Mouse (Mus musculus): ENCODE measurements around the gene Cd244a. TPM values are rescaled to one million over a fixed set of nuclear protein-coding genes. Genes with fewer than 3 reads are reported as not detected.
A peak's percentile ranks its signal among the peaks of the same experiment; 100 is the strongest.

The Cd244a gene
- polyA plus RNA-seq, 2 experiments = 0.03 to 0.39 TPM

DNA sequence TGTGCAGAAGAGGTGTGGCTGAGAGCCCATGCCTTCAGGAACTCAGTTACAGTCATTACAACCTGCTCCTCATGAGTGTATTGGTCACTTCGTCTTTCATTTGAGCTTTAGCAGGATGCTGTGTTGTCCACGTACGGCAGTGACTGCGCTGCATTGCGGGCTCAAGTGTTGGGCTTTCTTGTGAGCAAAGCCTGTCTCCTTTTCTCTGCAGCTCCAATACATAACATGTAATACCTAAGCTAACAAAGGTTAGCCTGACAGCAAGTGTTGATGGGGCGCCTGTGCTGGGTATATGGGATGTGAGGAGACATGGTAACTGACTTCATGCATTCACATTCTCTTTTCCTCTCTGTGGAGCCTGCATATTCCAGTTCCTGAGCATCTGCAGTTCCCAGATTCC is 61.1 kb downstream of the Cd244a start:
- Histone ChIP-seq H3K36me3 (ENCODE audit: control insufficient read depth, insufficient read depth, low read length) (no peaks in the 10 kb centered on the region), H3K27ac (replicated peaks; ENCODE audit: low read depth, low read length) (no peak overlapping the region), H3K4me3 (replicated peaks; ENCODE audit: low read length) (no peak overlapping the region), H3K9ac (ENCODE audit: low read depth, low read length, severe bottlenecking) (no peak overlapping the region), H3K9me3 (ENCODE audit: control insufficient read depth, low read length) (no peaks in the 10 kb centered on the region), H3K27me3 (ENCODE audit: control insufficient read depth, insufficient read depth, low read length) (no peaks in the 10 kb centered on the region), H3K4me1 (ENCODE audit: control insufficient read depth, insufficient read depth, low read length) (no peaks in the 10 kb centered on the region), H3K4me2 (replicated peaks; ENCODE audit: low read depth, low read length, severe bottlenecking) (no peak overlapping the region)
- DNase-seq (ENCODE audit: low spot score) (no peak), ATAC-seq (ENCODE audit: low FRiP score, low read depth) (no peak)
- no peak for TF ChIP-seq POLR2A (IDR thresholded peaks at IDR 0.05; ENCODE audit: borderline replicate concordance, extremely low read depth, insufficient read depth, insufficient read length)
- WGBS = 90% methylated on average over 6 of the region's 6 CpGs

DNA sequence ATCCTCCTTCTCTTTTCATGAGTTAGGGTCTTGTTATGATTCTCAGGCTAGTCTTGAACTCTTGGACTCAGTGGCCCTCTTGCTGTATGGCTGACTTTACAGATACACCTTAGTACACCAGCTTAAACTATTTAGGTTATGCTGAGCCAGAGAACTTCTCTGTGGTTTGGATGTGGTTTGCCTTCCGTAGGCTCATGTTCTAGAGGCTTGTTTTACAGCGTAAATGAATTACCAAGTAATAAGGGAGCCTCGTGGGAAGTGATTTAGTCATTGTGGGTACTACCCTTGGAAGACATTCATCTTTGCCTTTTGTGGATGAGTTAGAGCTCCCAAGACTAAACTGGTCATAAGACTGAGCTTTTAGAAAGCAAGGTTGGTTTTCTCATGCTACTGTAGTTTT is 68.8 kb downstream of the Cd244a start:
- Histone ChIP-seq H3K36me3 (ENCODE audit: control insufficient read depth, insufficient read depth, low read length) (no peaks in the 10 kb centered on the region), H3K27ac (replicated peaks; ENCODE audit: low read depth, low read length) (no peak overlapping the region), H3K9ac (ENCODE audit: low read depth, low read length, severe bottlenecking) (no peak overlapping the region), H3K4me3 (replicated peaks; ENCODE audit: low read length) (no peak overlapping the region), H3K27me3 (ENCODE audit: control insufficient read depth, insufficient read depth, low read length) (no peaks in the 10 kb centered on the region), H3K4me1 (ENCODE audit: control insufficient read depth, insufficient read depth, low read length) (no peaks in the 10 kb centered on the region), H3K9me3 (ENCODE audit: control insufficient read depth, low read length) (no peaks in the 10 kb centered on the region), H3K4me2 (replicated peaks; ENCODE audit: low read depth, low read length, severe bottlenecking) (no peak overlapping the region)
- ATAC-seq (ENCODE audit: low FRiP score, low read depth) = no peak
- no peak for DNase-seq (ENCODE audit: low spot score)
- WGBS = 69% methylated on average over 3 of the region's 3 CpGs
- TF ChIP-seq POLR2A (IDR thresholded peaks at IDR 0.05; ENCODE audit: borderline replicate concordance, extremely low read depth, insufficient read depth, insufficient read length) = no peak

DNA sequence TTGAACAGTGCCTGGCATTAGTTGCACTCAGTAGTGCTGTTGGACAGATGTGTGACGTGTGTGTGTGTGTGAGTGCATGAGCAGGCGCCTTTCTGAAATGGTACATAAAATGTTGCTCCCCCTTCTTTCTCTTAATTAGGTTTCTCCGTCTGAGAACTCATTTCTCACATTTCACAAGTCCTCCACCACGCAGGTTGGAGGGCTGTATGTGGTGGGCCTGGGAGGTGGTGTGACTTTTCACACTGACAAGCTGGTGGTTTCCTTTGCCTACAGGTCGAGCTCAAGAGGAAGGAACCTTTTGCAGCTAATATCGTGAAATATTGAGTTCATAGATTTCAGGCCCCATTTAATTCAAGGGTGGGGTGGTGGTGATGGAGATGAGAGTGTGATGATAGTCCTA is 70.2 kb downstream of the Cd244a start:
- H3K36me3 ChIP-seq (ENCODE audit: control insufficient read depth, insufficient read depth, low read length) = no peaks in the 10 kb centered on the region
- H3K27ac ChIP-seq (replicated peaks; ENCODE audit: low read depth, low read length) = no peak overlapping the region
- no peak overlapping the region for H3K4me2 ChIP-seq (replicated peaks; ENCODE audit: low read depth, low read length, severe bottlenecking)
- DNase-seq (ENCODE audit: low spot score) (no peak), ATAC-seq (ENCODE audit: low FRiP score, low read depth) (no peak)
- no peaks in the 10 kb centered on the region for H3K4me1 ChIP-seq (ENCODE audit: control insufficient read depth, insufficient read depth, low read length)
- 50% methylated on average over 6 of the region's 6 CpGs for WGBS
- no peaks in the 10 kb centered on the region for H3K27me3 ChIP-seq (ENCODE audit: control insufficient read depth, insufficient read depth, low read length)
- no peaks in the 10 kb centered on the region for H3K9me3 ChIP-seq (ENCODE audit: control insufficient read depth, low read length)
- H3K4me3 ChIP-seq (replicated peaks; ENCODE audit: low read length) = no peak overlapping the region
- no peak overlapping the region for H3K9ac ChIP-seq (ENCODE audit: low read depth, low read length, severe bottlenecking)
- TF ChIP-seq POLR2A (IDR thresholded peaks at IDR 0.05; ENCODE audit: borderline replicate concordance, extremely low read depth, insufficient read depth, insufficient read length) = no peak

DNA sequence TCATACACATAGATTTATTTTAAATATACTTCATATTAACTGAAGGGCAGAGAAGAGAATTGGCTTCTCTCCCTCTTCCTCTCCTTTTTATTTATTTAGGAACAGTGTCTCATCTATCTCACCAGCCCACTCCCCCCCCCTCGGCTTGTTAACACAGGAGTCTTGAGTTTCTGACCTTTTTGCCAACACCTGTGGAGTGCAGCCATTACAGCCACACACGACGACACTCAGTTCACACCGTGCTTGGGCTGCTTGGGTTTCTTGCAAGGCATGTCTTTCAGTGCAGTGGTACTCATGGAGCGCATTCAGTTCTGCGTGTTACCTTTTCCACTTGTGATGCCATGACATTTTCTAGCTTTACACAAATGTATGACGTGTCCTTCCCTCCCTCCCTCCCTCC is 71.0 kb downstream of the Cd244a start:
- no peak for TF ChIP-seq POLR2A (IDR thresholded peaks at IDR 0.05; ENCODE audit: borderline replicate concordance, extremely low read depth, insufficient read depth, insufficient read length)
- no peak overlapping the region for H3K27ac ChIP-seq (replicated peaks; ENCODE audit: low read depth, low read length)
- H3K4me3 ChIP-seq (replicated peaks; ENCODE audit: low read length) = no peak overlapping the region
- no peaks in the 10 kb centered on the region for H3K9me3 ChIP-seq (ENCODE audit: control insufficient read depth, low read length)
- ATAC-seq (ENCODE audit: low FRiP score, low read depth) = no peak
- no peaks in the 10 kb centered on the region for H3K36me3 ChIP-seq (ENCODE audit: control insufficient read depth, insufficient read depth, low read length)
- no peaks in the 10 kb centered on the region for H3K4me1 ChIP-seq (ENCODE audit: control insufficient read depth, insufficient read depth, low read length)
- H3K4me2 ChIP-seq (replicated peaks; ENCODE audit: low read depth, low read length, severe bottlenecking) = no peak overlapping the region
- DNase-seq (ENCODE audit: low spot score) = no peak
- no peaks in the 10 kb centered on the region for H3K27me3 ChIP-seq (ENCODE audit: control insufficient read depth, insufficient read depth, low read length)
- no peak overlapping the region for H3K9ac ChIP-seq (ENCODE audit: low read depth, low read length, severe bottlenecking)
- WGBS = 82% methylated on average over 7 of the region's 7 CpGs

DNA sequence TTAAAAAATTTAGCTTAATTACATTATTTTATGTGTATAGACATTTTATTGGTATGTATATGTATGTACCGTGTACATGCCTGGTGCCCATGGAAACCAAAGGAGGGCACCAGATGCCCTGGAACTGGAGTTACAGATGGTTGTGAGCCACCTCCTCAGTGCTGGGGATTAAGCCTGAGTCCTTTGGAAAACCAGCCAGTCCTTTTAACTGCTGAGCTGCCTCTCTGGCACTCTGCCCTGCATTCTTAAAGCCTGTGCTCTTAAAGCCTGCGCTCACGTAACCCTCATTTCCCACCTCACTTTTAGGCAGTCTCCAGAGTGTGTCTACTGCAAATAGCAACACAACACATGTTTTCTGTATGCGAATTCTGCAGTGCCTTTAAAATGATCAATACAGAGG is 71.9 kb downstream of the Cd244a start:
- no peak overlapping the region for H3K27ac ChIP-seq (replicated peaks; ENCODE audit: low read depth, low read length)
- H3K4me2 ChIP-seq (replicated peaks; ENCODE audit: low read depth, low read length, severe bottlenecking) = no peak overlapping the region
- no peaks in the 10 kb centered on the region for H3K27me3 ChIP-seq (ENCODE audit: control insufficient read depth, insufficient read depth, low read length)
- no peaks in the 10 kb centered on the region for H3K36me3 ChIP-seq (ENCODE audit: control insufficient read depth, insufficient read depth, low read length)
- no peaks in the 10 kb centered on the region for H3K9me3 ChIP-seq (ENCODE audit: control insufficient read depth, low read length)
- WGBS = 56% methylated on average over 4 of the region's 4 CpGs
- no peak overlapping the region for H3K9ac ChIP-seq (ENCODE audit: low read depth, low read length, severe bottlenecking)
- no peaks in the 10 kb centered on the region for H3K4me1 ChIP-seq (ENCODE audit: control insufficient read depth, insufficient read depth, low read length)
- DNase-seq (ENCODE audit: low spot score) = peak; percentile 62
- ATAC-seq (ENCODE audit: low FRiP score, low read depth) = no peak
- no peak for TF ChIP-seq POLR2A (IDR thresholded peaks at IDR 0.05; ENCODE audit: borderline replicate concordance, extremely low read depth, insufficient read depth, insufficient read length)
- H3K4me3 ChIP-seq (replicated peaks; ENCODE audit: low read length) = no peak overlapping the region

DNA sequence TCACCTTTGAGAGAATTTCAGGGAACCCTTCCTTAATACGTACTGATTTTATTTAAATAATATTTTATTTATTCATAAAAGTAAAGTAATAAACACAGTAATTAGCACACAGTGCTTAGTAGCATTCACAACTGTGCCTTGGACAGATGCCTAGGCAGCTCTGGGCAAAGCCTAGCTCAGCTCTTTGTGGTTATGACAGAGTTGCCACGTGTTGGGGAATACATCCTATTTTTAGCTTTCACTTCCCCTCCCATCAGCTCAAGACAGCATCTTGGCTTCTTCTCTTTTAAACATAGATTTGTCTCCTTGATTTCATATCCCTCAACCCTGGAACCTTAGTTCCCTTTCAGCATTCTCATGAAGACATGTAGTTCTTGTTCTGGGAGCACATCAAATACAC is 72.5 kb downstream of the Cd244a start:
- Histone ChIP-seq H3K9me3 (ENCODE audit: control insufficient read depth, low read length) (no peaks in the 10 kb centered on the region), H3K4me1 (ENCODE audit: control insufficient read depth, insufficient read depth, low read length) (no peaks in the 10 kb centered on the region), H3K27me3 (ENCODE audit: control insufficient read depth, insufficient read depth, low read length) (no peaks in the 10 kb centered on the region), H3K27ac (replicated peaks; ENCODE audit: low read depth, low read length) (no peak overlapping the region), H3K4me3 (replicated peaks; ENCODE audit: low read length) (no peak overlapping the region), H3K9ac (ENCODE audit: low read depth, low read length, severe bottlenecking) (no peak overlapping the region), H3K4me2 (replicated peaks; ENCODE audit: low read depth, low read length, severe bottlenecking) (no peak overlapping the region), H3K36me3 (ENCODE audit: control insufficient read depth, insufficient read depth, low read length) (no peaks in the 10 kb centered on the region)
- no peak for DNase-seq (ENCODE audit: low spot score)
- no peak for TF ChIP-seq POLR2A (IDR thresholded peaks at IDR 0.05; ENCODE audit: borderline replicate concordance, extremely low read depth, insufficient read depth, insufficient read length)
- WGBS = 57% methylated on average over 2 of the region's 2 CpGs
- ATAC-seq (ENCODE audit: low FRiP score, low read depth) = no peak

Measured in limb, embryonic 14.5 days (tissue).